Mouse (Mus musculus) cerebellum, adult (tissue): Measurements from ENCODE around the gene H2-Q10.

Experiments
- ATAC-seq: cut with Nextera tagmentation; 2 replicates; pipeline ENCODE4 v1.9.2; 2017; ENCODE audit warnings: mild to moderate bottlenecking, moderate library complexity, mixed read lengths; ENCODE audit not compliant: insufficient number of reproducible peaks, low FRiP score, low TSS enrichment

Gene H2-Q10

GRCm38 (mm10) chr17:35512916-35513626 is 43.2 kb downstream of the H2-Q10 start:
- no peak for ATAC-seq

DNA sequence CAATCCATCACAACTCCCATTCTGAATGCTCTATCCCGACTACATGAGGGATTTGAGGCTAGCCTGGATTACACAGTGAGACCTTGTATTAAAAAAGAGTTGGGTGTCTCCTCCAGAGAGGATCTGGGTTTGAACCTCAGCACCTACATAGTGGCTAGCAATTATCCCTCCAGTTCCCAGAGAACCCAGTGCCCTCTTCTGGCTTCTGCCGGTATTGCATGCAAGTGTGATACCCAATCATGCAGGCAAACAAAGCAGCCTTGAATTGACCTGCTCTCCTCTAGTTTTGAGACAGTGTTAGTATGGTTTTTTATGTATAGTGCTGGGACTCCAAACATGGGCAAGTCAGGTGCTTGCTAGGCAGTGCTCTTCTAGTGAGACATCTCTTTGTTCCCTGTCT is 44.0 kb downstream of the H2-Q10 start:
- ATAC-seq = no peak

DNA sequence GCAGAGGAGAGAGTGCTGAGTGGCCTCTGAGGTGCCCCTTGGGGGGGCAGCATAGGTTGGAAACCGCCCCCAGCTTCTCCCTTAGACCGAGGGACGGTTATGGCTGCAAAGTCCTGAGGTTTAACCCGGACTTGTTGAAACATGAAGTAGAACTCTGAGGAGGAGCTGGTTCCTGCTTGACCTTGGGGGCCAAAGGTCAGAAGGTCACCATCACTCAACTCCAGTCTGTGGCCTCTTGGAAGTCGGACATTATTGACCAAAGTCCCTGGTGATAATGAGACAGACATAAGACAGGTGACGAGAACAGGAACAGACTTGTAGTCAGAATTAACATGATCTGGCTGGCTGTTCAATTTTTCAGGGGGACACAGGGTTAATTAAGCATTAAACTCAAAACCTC is 44.9 kb downstream of the H2-Q10 start:
- ATAC-seq = no peak

DNA sequence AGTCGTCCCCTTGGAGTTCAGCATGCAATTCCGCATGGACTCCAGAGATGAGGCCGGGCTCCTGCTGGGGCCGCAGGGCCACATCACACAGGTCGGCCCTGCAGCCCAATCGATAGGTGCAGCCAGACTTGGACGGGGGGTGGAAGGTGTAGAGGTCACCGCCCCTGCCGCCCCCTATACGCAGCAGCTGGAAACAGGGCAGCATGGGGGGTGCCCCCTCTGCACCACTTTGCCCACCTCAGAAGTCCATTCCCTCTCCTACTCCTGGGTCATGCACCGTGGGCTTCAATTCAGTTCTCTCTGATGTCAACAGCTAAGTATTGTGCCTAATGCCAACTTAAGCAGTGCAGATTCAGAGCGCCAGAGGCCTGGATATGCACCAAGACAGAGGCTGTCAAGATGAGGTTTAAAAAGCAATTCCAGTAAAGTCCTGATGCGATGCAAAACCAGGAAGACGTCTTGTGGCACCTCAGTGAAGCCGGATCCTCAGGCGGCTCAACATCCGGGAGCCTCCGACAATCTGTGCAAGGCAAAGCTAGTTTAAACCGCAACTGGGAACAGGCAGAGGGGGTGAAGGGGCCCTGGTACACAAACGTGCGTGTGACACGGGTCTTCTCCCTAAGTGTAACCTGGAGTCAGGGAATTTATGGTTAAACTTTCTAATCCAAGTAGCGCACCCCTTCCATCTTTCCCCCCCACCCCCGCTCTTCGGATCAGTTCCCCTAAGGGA is 46.2 kb downstream of the H2-Q10 start:
- no peak for ATAC-seq

GRCm38 (mm10) chr17:35516652-35517500 is 47.0 kb downstream of the H2-Q10 start, which contains the start of the genes Tcf19 and Cchcr1:
Tcf19 (minus strand) TSS chr17:35516824.
Cchcr1 (plus strand) TSS chr17:35517100.
- peak; percentile 93 for ATAC-seq

- no peak for ATAC-seq
Measured at GRCm38 (mm10) chr17:35517526-35517925, 47.6 kb downstream of the H2-Q10 start.
